Mouse (Mus musculus): Measurements from ENCODE around the gene Btnl1. TPM values are rescaled to one million over a fixed set of nuclear protein-coding genes. Genes with fewer than 3 reads are reported as not detected.

Btnl1 gene
- total and polyA plus RNA-seq, 3 experiments, result not detected

- H3K36me3 ChIP-seq (replicated peaks in 1 of 2; ENCODE audit: control insufficient read depth in 1 of 2, insufficient read depth in 1 of 2, low read length in 1 of 2), result peaks cover 0 to 3% of the 10 kb centered on the region in 2 experiments
- no peaks in the 10 kb centered on the region for H3K9me3 ChIP-seq (replicated peaks; ENCODE audit: low read length)
- no peak overlapping the region for H3K9ac ChIP-seq (ENCODE audit: insufficient read depth, low read depth)
- dilution Hi-C loops (cut with MboI; ENCODE audit: extremely low pct_ligation_motif_present, extremely low pct_unique_long_range_greater_than_20kb, low sequenced_read_pairs) (no loop called here), in situ Hi-C loops (cut with MboI; ENCODE audit: low pct_ligation_motif_present, low pct_unique_long_range_greater_than_20kb, low sequenced_read_pairs) (no loop called here)
- no peaks in the 10 kb centered on the region for H3K27me3 ChIP-seq (replicated peaks)
- H3K79me2 ChIP-seq (replicated peaks; ENCODE audit: control insufficient read depth, extremely low read depth, insufficient read depth, poor library complexity, severe bottlenecking), result no peaks in the 10 kb centered on the region
- H3K4me3 ChIP-seq (replicated peaks in 1 of 3; ENCODE audit: low read depth in 2 of 3, low read length in 2 of 3, poor library complexity in 1 of 3), result no peak overlapping the region
- no peak overlapping the region for H3K27ac ChIP-seq (ENCODE audit: insufficient read depth, low read depth)
- no peak overlapping the region for H3K4me2 ChIP-seq (ENCODE audit: insufficient read depth, low read depth, poor library complexity, severe bottlenecking)
- TF ChIP-seq JUN (IDR thresholded peaks at IDR 0.05; ENCODE audit: insufficient read depth, low read depth, low read length), result no peak
- TF ChIP-seq MXI1 (IDR thresholded peaks at IDR 0.05; ENCODE audit: low read depth, low read length), result no peak
- no peak for TF ChIP-seq ELF1 (IDR thresholded peaks at IDR 0.05; ENCODE audit: low read depth, low read length)
- peak in 1 of 2 experiments; percentile 53; a peak in 2 of 4 replicates for TF ChIP-seq CTCF (conservative IDR thresholded peaks at IDR 0.05 in 1 of 2, IDR thresholded peaks at IDR 0.05 in 1 of 2; ENCODE audit: low read depth in 2 of 2, low read length in 2 of 2)
- TF ChIP-seq RAD21 (IDR thresholded peaks at IDR 0.05; ENCODE audit: low read depth, low read length), result peak; percentile 43
- no peak for TF ChIP-seq ZC3H11A (IDR thresholded peaks at IDR 0.05; ENCODE audit: low read depth, low read length)
- TF ChIP-seq IRF4 (IDR thresholded peaks at IDR 0.05; ENCODE audit: low read depth, low read length), result 0 out of 2 replicates have a peak, but pooled peaks have one; percentile 15
- TF ChIP-seq EP300 (IDR thresholded peaks at IDR 0.05; ENCODE audit: low read length), result peak; percentile 31; the same call in 1 of the 2 replicates
- peak; percentile 25 for TF ChIP-seq SMC3 (IDR thresholded peaks at IDR 0.05; ENCODE audit: low read depth, low read length)
- peak; percentile 44; the same call in 1 of the 2 replicates for TF ChIP-seq CHD2 (IDR thresholded peaks at IDR 0.05; ENCODE audit: low read length)
- DNase-seq (ENCODE audit: extremely low read depth), result peak; percentile 53
- peaks cover 13 to 47% of the 10 kb centered on the region in 2 experiments for H3K4me1 ChIP-seq (ENCODE audit: control insufficient read depth in 1 of 2, insufficient read depth in 2 of 2)
Measured at GRCm38 (mm10) chr17:34363676-34364310, 13.1 kb upstream of the Btnl1 start.

- Histone ChIP-seq H3K36me3 (replicated peaks in 1 of 2; ENCODE audit: control insufficient read depth in 1 of 2, insufficient read depth in 1 of 2, low read length in 1 of 2) (peaks cover 0 to 4% of the 10 kb centered on the region in 2 experiments), H3K9ac (ENCODE audit: insufficient read depth, low read depth) (no peak overlapping the region), H3K4me1 (ENCODE audit: control insufficient read depth in 1 of 2, insufficient read depth in 2 of 2) (peaks cover 13 to 46% of the 10 kb centered on the region in 2 experiments), H3K4me2 (ENCODE audit: insufficient read depth, low read depth, poor library complexity, severe bottlenecking) (no peak overlapping the region), H3K27ac (ENCODE audit: insufficient read depth, low read depth) (no peak overlapping the region), H3K27me3 (replicated peaks) (no peaks in the 10 kb centered on the region), H3K79me2 (replicated peaks; ENCODE audit: control insufficient read depth, extremely low read depth, insufficient read depth, poor library complexity, severe bottlenecking) (no peaks in the 10 kb centered on the region), H3K4me3 (replicated peaks in 1 of 3; ENCODE audit: low read depth in 2 of 3, low read length in 2 of 3, poor library complexity in 1 of 3) (no peak overlapping the region), H3K9me3 (replicated peaks; ENCODE audit: low read length) (no peaks in the 10 kb centered on the region)
- dilution Hi-C loops (cut with MboI; ENCODE audit: extremely low pct_ligation_motif_present, extremely low pct_unique_long_range_greater_than_20kb, low sequenced_read_pairs) (no loop called here), in situ Hi-C loops (cut with MboI; ENCODE audit: low pct_ligation_motif_present, low pct_unique_long_range_greater_than_20kb, low sequenced_read_pairs) (no loop called here)
- no peak for DNase-seq (ENCODE audit: extremely low read depth)
- TF ChIP-seq MXI1 (IDR thresholded peaks at IDR 0.05; ENCODE audit: low read depth, low read length), result no peak
Measured at GRCm38 (mm10) chr17:34365031-34365430, 11.9 kb upstream of the Btnl1 start.

GRCm38 (mm10) chr17:34370563-34370962 lies 6.4 kb upstream of the Btnl1 start:
- no peaks in the 10 kb centered on the region for H3K79me2 ChIP-seq (replicated peaks; ENCODE audit: control insufficient read depth, extremely low read depth, insufficient read depth, poor library complexity, severe bottlenecking)
- no peak overlapping the region for H3K4me2 ChIP-seq (ENCODE audit: insufficient read depth, low read depth, poor library complexity, severe bottlenecking)
- no peaks in the 10 kb centered on the region for H3K9me3 ChIP-seq (replicated peaks; ENCODE audit: low read length)
- H3K9ac ChIP-seq (ENCODE audit: insufficient read depth, low read depth), result no peak overlapping the region
- no peak overlapping the region for H3K4me3 ChIP-seq (replicated peaks in 1 of 3; ENCODE audit: low read depth in 2 of 3, low read length in 2 of 3, poor library complexity in 1 of 3)
- peaks cover 0 to 4% of the 10 kb centered on the region in 2 experiments for H3K36me3 ChIP-seq (replicated peaks in 1 of 2; ENCODE audit: control insufficient read depth in 1 of 2, insufficient read depth in 1 of 2, low read length in 1 of 2)
- DNase-seq (ENCODE audit: extremely low read depth), result no peak
- in situ Hi-C loops (cut with MboI; ENCODE audit: low pct_ligation_motif_present, low pct_unique_long_range_greater_than_20kb, low sequenced_read_pairs) (no loop called here), dilution Hi-C loops (cut with MboI; ENCODE audit: extremely low pct_ligation_motif_present, extremely low pct_unique_long_range_greater_than_20kb, low sequenced_read_pairs) (no loop called here)
- H3K27me3 ChIP-seq (replicated peaks), result no peaks in the 10 kb centered on the region
- H3K4me1 ChIP-seq (ENCODE audit: control insufficient read depth in 1 of 2, insufficient read depth in 2 of 2), result peaks cover 10 to 27% of the 10 kb centered on the region in 2 experiments
- TF ChIP-seq MXI1 (IDR thresholded peaks at IDR 0.05; ENCODE audit: low read depth, low read length), result no peak
- TF ChIP-seq EP300 (IDR thresholded peaks at IDR 0.05; ENCODE audit: low read length), result no peak
- TF ChIP-seq TCF12 (IDR thresholded peaks at IDR 0.05; ENCODE audit: low read depth, low read length), result no peak
- H3K27ac ChIP-seq (ENCODE audit: insufficient read depth, low read depth), result no peak overlapping the region
